Mouse (Mus musculus): ENCODE data around the gene Itih5.

- TF ChIP-seq POLR2A (IDR thresholded peaks at IDR 0.05; ENCODE audit: extremely low read depth, insufficient read depth, low read length) (no peak), CTCF (IDR thresholded peaks at IDR 0.05; ENCODE audit: low read depth, low read length) (0 out of 2 replicates have a peak, but pooled peaks have one; percentile 17)
Observed at GRCm38 (mm10) chr2:10300244-10300643, 146.9 kb downstream of the Itih5 start.
